Mouse (Mus musculus) liver, embryonic 12.5 days (tissue): Measurements from ENCODE around the gene Ttc7. TPM values are rescaled to one million over a fixed set of nuclear protein-coding genes. Genes with fewer than 3 reads are reported as not detected.

Source experiments
- ATAC-seq: fragments of 200-750 bp; cut with Nextera tagmentation; 2 replicates; pipeline ENCODE4 v1.8.0; 2017; ENCODE audit warnings: moderate number of reproducible peaks, mild to moderate bottlenecking, moderate library complexity
- H3K27ac ChIP-seq: fragments of 300-500 bp; sonication (generic); 2 replicates; pipeline ENCODE4 v1.5.1; 2016; ENCODE audit warnings: mild to moderate bottlenecking
- H3K27me3 ChIP-seq: fragments of 300-500 bp; sonication (generic); replicated peaks from 2 replicates; pipeline ENCODE4 v1.6.1; 2016; ENCODE audit warnings: mild to moderate bottlenecking, moderate library complexity
- H3K36me3 ChIP-seq: fragments of 300-500 bp; sonication (generic); 2 replicates; pipeline ENCODE4 v1.6.1; 2016; ENCODE audit warnings: mild to moderate bottlenecking, moderate library complexity
- H3K4me1 ChIP-seq: fragments of 300-500 bp; sonication (generic); 2 replicates; pipeline ENCODE4 v1.6.1; 2016
- H3K4me2 ChIP-seq: fragments of 300-500 bp; sonication (generic); 2 replicates; pipeline ENCODE4 v1.6.1; 2016; ENCODE audit warnings: mild to moderate bottlenecking, moderate library complexity
- H3K4me3 ChIP-seq: fragments of 300-500 bp; sonication (generic); 2 replicates; pipeline ENCODE4 v1.5.1; 2016; ENCODE audit warnings: mild to moderate bottlenecking, moderate library complexity
- H3K9ac ChIP-seq: fragments of 300-500 bp; sonication (generic); 2 replicates; pipeline ENCODE4 v1.6.1; 2016; ENCODE audit warnings: mild to moderate bottlenecking, moderate library complexity
- H3K9me3 ChIP-seq: fragments of 300-500 bp; sonication (generic); replicated peaks from 2 replicates; pipeline ENCODE4 v1.6.1; 2016; ENCODE audit warnings: mild to moderate bottlenecking, moderate library complexity
- WGBS: fragments of 180-500 bp; shearing (Covaris S2); methylation state at CpG from one replicate; pipeline ENCODE4 v1.1.7; 2016; ENCODE audit not compliant: insufficient replicate concordance; 5-methylcytosine and 5-hydroxymethylcytosine counted together
- polyA plus RNA-seq: library from polyadenylated mRNA; unstranded; fragments of >200 nt; fragmentation: Nextera tagmentation; extraction: Ambion mirVana; gene quantifications from 2 replicates; pipeline ENCODE4 v1.2.1, GENCODE M21; 2016

Gene Ttc7
- polyA plus RNA-seq, 1 experiment from 2014 or later: 17.0 TPM

DNA sequence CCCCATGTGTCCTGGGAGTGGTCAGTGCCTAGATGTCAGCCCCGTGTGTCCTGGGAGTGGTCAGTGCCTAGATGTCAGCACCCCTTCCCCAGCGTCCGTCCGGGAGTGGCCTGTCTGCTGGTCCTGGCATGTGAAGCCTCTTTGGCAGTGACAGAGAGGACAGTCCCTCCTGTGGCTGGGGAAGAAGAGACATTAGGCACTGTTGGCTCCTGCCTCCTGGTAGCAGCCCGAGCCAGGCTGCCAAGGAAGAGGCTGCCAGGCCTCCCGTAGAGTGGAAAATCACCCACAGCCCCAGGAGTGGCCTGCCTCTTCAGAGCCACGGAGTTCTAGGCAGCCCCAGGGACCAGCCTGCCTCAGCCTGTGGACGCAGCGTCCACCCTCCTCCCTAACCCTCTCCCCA, 35.3 kb downstream of the Ttc7 start:
- H3K4me2 ChIP-seq: no peak overlapping the region
- peaks cover 25% of the 10 kb centered on the region for H3K4me1 ChIP-seq
- no peaks in the 10 kb centered on the region for H3K27me3 ChIP-seq
- ATAC-seq: no peak
- peaks cover 33% of the 10 kb centered on the region for H3K36me3 ChIP-seq
- H3K9ac ChIP-seq: no peak overlapping the region
- peak overlapping the region; percentile 5; the same call in 1 of the 2 replicates for H3K27ac ChIP-seq
- no peak overlapping the region for H3K4me3 ChIP-seq
- WGBS: 79% methylated on average over 9 of the region's 9 CpGs
- peaks cover 4% of the 10 kb centered on the region; the same call in 1 of the 2 replicates for H3K9me3 ChIP-seq

DNA sequence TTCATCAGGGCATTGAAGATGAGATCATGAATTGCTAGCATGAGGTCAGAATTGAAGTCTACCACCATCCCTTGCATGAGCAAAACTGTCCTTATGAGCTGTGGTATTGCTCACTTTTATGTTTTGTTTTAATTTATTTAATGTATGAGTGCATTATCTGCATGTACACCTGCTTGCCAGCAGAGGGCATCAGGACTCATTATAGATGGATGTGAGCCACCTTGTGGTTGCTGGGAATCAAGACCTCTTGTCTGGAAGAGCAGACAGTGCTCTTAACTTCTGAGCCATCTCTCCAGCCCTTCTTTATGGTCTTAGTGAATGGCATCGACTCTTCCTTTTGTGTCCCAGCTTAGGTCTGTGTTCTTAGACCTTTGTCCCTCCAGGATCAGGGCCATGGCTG, 39.0 kb downstream of the Ttc7 start:
- Histone ChIP-seq H3K36me3 (peaks cover 47% of the 10 kb centered on the region), H3K9ac (no peak overlapping the region)
- 85% methylated on average over 1 of the region's 1 CpGs for WGBS

GRCm38 (mm10) chr17:87323215-87323614, 40.5 kb downstream of the Ttc7 start:
- 79% methylated on average over 9 of the region's 9 CpGs for WGBS
- ATAC-seq: no peak

More for the DNA sequence above, 39.0 kb downstream of the Ttc7 start:
- Histone ChIP-seq H3K9me3 (peaks cover 4% of the 10 kb centered on the region; the same call in 1 of the 2 replicates), H3K4me1 (peaks cover 12% of the 10 kb centered on the region), H3K27me3 (no peaks in the 10 kb centered on the region), H3K4me2 (no peak overlapping the region), H3K4me3 (no peak overlapping the region), H3K27ac (no peak overlapping the region)
- ATAC-seq: no peak

GRCm38 (mm10) chr17:87325501-87325900, 42.8 kb downstream of the Ttc7 start:
- peaks cover 24% of the 10 kb centered on the region for H3K4me1 ChIP-seq
- peaks cover 58% of the 10 kb centered on the region for H3K36me3 ChIP-seq
- 63% methylated on average over 15 of the region's 15 CpGs for WGBS
- H3K4me3 ChIP-seq: no peak overlapping the region
- H3K9me3 ChIP-seq: peaks cover 4% of the 10 kb centered on the region; the same call in 1 of the 2 replicates
- H3K27ac ChIP-seq: no peak overlapping the region
- H3K9ac ChIP-seq: no peak overlapping the region
- H3K4me2 ChIP-seq: no peak overlapping the region
- no peaks in the 10 kb centered on the region for H3K27me3 ChIP-seq
- no peak for ATAC-seq

More at GRCm38 (mm10) chr17:87323215-87323614, 40.5 kb downstream of the Ttc7 start:
- Histone ChIP-seq H3K27ac (no peak overlapping the region), H3K4me1 (peaks cover 21% of the 10 kb centered on the region), H3K9me3 (peaks cover 4% of the 10 kb centered on the region; the same call in 1 of the 2 replicates), H3K9ac (no peak overlapping the region), H3K27me3 (no peaks in the 10 kb centered on the region), H3K4me2 (no peak overlapping the region), H3K4me3 (no peak overlapping the region), H3K36me3 (peaks cover 49% of the 10 kb centered on the region)

DNA sequence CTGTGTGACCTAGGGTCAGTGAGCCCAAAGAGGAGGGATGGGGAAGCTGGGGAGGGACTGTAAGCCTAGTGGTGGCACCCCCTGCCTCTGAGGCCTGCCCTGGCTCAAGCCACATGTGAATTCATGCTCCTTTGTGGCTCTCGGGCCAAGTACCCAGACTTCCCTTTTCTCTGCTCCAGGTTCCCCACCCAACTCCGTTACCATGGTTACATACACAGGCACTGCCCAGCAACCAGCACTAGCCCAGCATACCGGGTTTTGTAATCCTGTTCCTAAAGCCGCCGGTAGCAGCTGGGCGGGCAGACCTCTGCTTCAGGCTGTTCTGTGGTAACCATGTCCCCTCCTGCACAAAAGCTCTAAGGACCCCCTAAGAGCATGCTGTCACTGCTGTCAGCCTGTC, 44.3 kb downstream of the Ttc7 start:
- H3K9ac ChIP-seq: no peak overlapping the region
- no peak overlapping the region for H3K4me3 ChIP-seq
- H3K9me3 ChIP-seq: 0 out of 2 replicates have a peak, but pooled peaks cover under 1% of the 10 kb centered on the region
- H3K4me1 ChIP-seq: peaks cover 32% of the 10 kb centered on the region
- WGBS: 34% methylated on average over 6 of the region's 6 CpGs
- H3K27me3 ChIP-seq: no peaks in the 10 kb centered on the region
- H3K4me2 ChIP-seq: no peak overlapping the region
- peaks cover 44% of the 10 kb centered on the region for H3K36me3 ChIP-seq
- ATAC-seq: peak; percentile 50
- H3K27ac ChIP-seq: no peak overlapping the region

GRCm38 (mm10) chr17:87327645-87328044, 45.0 kb downstream of the Ttc7 start:
- H3K9me3 ChIP-seq: no peaks in the 10 kb centered on the region
- peaks cover 32% of the 10 kb centered on the region for H3K4me1 ChIP-seq
- H3K4me3 ChIP-seq: no peak overlapping the region
- H3K27me3 ChIP-seq: no peaks in the 10 kb centered on the region
- H3K27ac ChIP-seq: no peak overlapping the region
- no peak for ATAC-seq
- H3K9ac ChIP-seq: no peak overlapping the region
- WGBS: 77% methylated on average over 8 of the region's 8 CpGs
- H3K4me2 ChIP-seq: no peak overlapping the region
- H3K36me3 ChIP-seq: peaks cover 37% of the 10 kb centered on the region

DNA sequence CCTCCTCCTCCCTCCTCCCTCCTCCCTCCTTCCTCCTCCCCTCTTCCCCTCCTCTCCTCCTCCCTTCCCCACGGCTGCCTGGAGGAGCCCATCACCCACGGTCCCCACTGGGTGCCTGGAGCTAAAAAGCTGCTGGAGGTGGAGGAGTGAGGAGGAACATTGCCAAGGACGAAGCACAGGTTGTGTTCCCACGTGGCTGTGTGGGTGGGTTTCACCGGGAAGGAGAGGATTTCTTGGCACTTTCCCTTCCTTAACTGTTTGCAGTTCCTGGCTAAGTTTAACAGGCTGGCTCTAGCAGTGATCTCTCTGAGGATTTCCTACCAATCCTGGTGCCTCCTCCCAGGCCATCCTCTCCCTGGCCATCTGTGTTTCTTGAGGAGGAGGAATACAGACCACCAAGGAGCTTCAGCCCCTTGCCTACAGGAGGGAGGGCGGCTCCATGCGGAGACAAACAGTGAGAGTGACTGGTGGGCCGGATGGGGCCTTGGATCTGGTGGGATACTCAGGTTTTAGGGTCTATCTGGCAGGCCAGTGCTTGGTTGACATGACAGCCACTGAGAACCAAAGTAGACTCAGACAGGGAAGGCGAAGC, 45.6 kb downstream of the Ttc7 start:
- Histone ChIP-seq H3K9ac (no peak overlapping the region), H3K9me3 (no peaks in the 10 kb centered on the region), H3K4me1 (peaks cover 32% of the 10 kb centered on the region), H3K4me3 (no peak overlapping the region), H3K27ac (no peak overlapping the region), H3K36me3 (peaks cover 34% of the 10 kb centered on the region), H3K4me2 (no peak overlapping the region), H3K27me3 (no peaks in the 10 kb centered on the region)
- WGBS: 64% methylated on average over 8 of the region's 9 CpGs
- ATAC-seq: no peak

- no peak overlapping the region for H3K27ac ChIP-seq
- WGBS: 84% methylated on average over 18 of the region's 18 CpGs
- H3K36me3 ChIP-seq: peaks cover 28% of the 10 kb centered on the region
- no peak for ATAC-seq
- H3K4me2 ChIP-seq: no peak overlapping the region
- peaks cover 32% of the 10 kb centered on the region for H3K4me1 ChIP-seq
- no peaks in the 10 kb centered on the region for H3K27me3 ChIP-seq
- H3K9me3 ChIP-seq: no peaks in the 10 kb centered on the region
- H3K4me3 ChIP-seq: no peak overlapping the region
- no peak overlapping the region for H3K9ac ChIP-seq
These were observed 46.5 kb downstream of the Ttc7 start for GRCm38 (mm10) chr17:87329144-87329700.

DNA sequence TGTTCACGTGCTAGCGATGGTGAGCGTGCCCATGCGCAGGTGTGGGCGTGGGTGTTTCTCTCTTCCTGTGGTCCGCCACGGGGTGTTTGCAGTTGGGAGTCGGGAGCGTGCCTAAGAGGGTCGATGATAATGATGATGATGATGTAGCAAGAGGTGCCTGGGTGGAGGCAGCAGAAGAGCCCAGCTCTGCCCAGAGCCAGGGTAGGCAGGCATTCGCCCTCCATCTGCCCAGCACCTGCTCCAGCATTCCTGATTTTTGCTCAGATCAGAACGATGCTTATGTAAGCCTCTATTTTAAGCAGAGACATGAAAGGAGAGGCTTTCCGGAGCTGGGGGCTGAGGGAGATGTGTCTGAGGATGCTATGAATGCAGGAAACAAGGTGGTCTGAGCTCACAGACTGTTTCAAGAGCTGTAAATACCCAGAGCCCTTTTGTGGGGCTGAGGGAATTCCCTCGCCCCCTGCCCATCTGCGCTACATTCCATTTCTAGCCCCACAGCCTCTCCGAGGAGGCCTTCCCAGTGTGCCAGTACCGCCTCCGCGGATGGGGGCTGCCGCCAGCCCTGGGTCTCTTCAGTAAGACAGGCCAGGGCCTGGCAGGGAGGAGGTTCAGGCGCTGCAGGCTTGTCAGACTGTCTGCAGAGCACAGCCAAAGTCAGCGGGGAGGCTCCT, 47.7 kb downstream of the Ttc7 start:
- ATAC-seq: no peak
- peak overlapping the region; percentile 19; the same call in 1 of the 2 replicates for H3K4me2 ChIP-seq
- H3K27ac ChIP-seq: no peak overlapping the region

DNA sequence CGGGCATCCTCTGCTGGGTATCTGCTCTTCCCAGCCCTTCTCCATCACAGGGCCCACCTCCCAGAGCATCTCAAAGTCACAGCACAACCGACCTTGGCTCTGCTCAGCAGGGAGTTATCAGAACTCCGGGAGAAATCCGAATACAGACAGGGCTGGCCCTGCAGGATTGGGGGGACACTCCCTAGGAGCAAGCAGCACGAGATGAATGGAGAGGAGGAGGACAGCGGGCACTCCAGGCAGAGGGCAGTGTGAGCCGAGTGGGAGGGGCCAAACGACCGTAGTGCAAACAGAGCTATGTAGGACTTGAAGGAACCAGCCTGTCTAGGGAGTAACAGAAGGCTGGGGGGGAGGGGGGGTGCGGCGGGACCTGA, 48.2 kb downstream of the Ttc7 start:
- Histone ChIP-seq H3K4me1 (peaks cover 28% of the 10 kb centered on the region), H3K4me3 (no peak overlapping the region), H3K27ac (no peak overlapping the region), H3K9ac (no peak overlapping the region), H3K27me3 (no peaks in the 10 kb centered on the region), H3K9me3 (no peaks in the 10 kb centered on the region), H3K36me3 (peaks cover 41% of the 10 kb centered on the region), H3K4me2 (peak overlapping the region; percentile 19; the same call in 1 of the 2 replicates)
- no peak for ATAC-seq
- WGBS: 11% methylated on average over 10 of the region's 11 CpGs

More for the DNA sequence above, 47.7 kb downstream of the Ttc7 start:
- WGBS: 60% methylated on average over 22 of the region's 22 CpGs
- Histone ChIP-seq H3K4me1 (peaks cover 32% of the 10 kb centered on the region), H3K4me3 (no peak overlapping the region), H3K36me3 (peaks cover 36% of the 10 kb centered on the region), H3K27me3 (no peaks in the 10 kb centered on the region), H3K9me3 (no peaks in the 10 kb centered on the region), H3K9ac (no peak overlapping the region)

GRCm38 (mm10) chr17:87331336-87332141, 48.9 kb downstream of the Ttc7 start:
- Histone ChIP-seq H3K4me2 (peak overlapping the region; percentile 19; the same call in 1 of the 2 replicates), H3K36me3 (peaks cover 44% of the 10 kb centered on the region), H3K27me3 (no peaks in the 10 kb centered on the region), H3K4me3 (no peak overlapping the region), H3K27ac (0 out of 2 replicates have a peak overlapping the region, but pooled peaks have one; percentile 23), H3K4me1 (peaks cover 22% of the 10 kb centered on the region), H3K9ac (no peak overlapping the region), H3K9me3 (no peaks in the 10 kb centered on the region)
- WGBS: 55% methylated on average over 11 of the region's 11 CpGs
- ATAC-seq: no peak
